Mouse (Mus musculus) cerebellum, adult 9-10 months (tissue): ENCODE measurements at regions not wholly inside any gene's neighbourhood (a gene's known extent, or its start where the extent isn't known, plus 50 kb on each side); places are given as distances from the start of the nearest gene placed in this dataset.
A peak's percentile ranks its signal among the peaks of the same experiment; 100 is the strongest.

Experiments
- DNase-seq: peaks from one replicate; pipeline ENCODE4 v3.0.0; 2022

DNA sequence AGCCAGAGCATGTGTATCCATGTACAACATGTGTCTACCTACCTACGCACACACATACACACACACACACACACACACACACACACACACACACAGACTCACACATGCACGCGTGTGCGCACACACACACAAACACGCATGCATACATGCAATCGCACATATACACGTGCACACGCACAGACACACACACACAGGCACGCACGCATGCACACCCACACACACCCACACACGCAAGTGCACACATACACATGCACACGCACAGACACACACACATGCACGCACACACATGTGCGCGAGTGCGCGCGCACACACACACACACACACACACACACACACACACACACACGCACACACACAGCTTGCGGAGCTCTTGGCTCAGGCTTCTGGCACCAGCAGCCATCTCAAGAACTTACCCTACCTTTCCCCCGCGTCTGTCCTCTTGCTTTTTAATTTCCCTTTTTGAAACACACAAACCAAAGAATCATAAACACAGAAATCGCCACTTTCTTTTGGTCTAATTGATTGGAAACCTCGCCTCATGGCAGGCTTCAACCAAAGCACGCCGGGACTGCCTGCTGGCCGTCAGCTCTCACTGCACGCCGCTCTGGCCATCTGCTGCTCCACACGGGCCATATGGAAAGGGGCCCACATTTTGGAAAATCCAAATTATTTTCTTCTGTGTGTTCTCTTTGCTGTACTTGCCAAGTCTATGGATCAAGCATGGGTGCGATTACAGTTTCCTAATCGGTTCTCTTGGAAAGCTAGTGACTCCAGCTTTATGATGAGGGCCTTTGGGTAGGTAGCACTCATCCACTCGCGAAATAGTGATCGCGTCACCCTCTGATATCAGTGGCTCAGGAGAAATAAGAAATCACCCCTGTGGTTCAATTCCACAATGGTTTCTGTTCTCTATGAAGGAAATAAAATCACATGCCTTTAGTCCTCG is 127.9 kb upstream of the Gm9833 start:
- peak; percentile 70 for DNase-seq

DNA sequence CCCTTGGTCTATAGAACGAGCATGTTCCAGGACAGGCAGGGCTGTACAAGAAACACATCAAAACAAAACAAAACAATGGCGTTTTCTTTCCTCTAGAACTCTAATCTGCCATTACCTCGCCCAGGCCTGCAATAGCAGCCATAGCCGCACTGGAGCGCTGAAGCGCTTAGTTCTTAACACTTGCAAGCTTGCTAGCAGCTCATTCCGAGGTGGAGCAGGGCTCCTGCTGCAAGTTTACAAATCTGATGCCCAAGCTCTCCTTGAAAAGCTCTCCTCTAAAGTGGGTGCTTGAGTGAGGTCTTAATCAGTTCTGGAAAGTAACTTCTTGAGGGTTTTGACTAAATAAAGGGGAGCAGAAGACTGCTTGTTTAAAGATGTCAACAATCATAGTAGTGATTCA is 127.2 kb upstream of the Gm9833 start:
- DNase-seq: peak; percentile 26
